8 mouse cellular contexts compared by ENCODE assay signal in the genomic region with DNA sequence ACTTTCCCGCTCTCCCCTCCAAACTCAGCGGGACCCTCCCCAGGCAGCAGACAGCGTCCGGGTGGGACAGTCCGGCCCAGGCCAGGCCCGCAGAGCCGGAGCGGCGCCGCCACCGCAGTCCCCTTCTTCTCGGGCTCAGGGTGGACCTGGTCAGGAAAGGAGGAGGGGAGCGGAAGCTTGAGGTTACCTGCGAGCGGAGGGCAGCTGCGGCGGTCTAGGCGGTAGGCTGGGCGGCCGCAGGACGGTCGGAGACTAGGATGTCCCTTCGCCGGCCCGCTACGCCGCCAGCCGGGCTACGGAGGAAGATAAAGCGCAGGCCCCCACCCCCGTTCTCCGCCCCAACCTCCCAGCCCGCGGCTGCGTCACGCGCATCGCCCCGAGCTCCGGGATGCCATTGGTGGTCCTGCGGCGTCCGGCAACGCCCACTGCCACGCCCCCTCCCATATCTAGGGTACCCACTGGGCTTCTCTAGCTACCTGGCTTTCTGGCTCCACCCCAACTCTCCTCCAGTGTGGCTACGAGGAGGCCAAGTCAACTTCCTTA. TPM values are rescaled to one million over a fixed set of nuclear protein-coding genes. Genes with fewer than 3 reads are reported as not detected.
DNase-seq lines count a peak whose midpoint lies in the region; ATAC-seq lines count a peak whose summit lies in the region.

A gene (minus strand): TSS at position 371 of the 543 bp plus-strand sequence.

- intact Hi-C loops in left cerebral cortex, postnatal 14 days (cut with DNase I) = loop anchor here (2.0 kb wide), 1 partner anchor 53 kb away; a partner anchor contains a TSS

- H3K4me1 ChIP-seq in intestine, embryonic 14.5 days (replicated peaks; ENCODE audit: control insufficient read depth, insufficient read depth, low read length) = peaks cover 18% of the 10 kb centered on the region

- ATAC-seq in intestine, embryonic 14.5 days (replicated peaks; ENCODE audit: low FRiP score, low TSS enrichment, low read depth) = peak; percentile 94

- H3K4me3 ChIP-seq in intestine, embryonic 14.5 days (ENCODE audit: low read depth, low read length) = peak within 1 kb of the TSS; percentile 73

- H3K9ac ChIP-seq in intestine, embryonic 14.5 days (ENCODE audit: low read length) = peak within 1 kb of the TSS; percentile 74

- H3K4me2 ChIP-seq in intestine, embryonic 14.5 days (ENCODE audit: low read length) = peak within 1 kb of the TSS; percentile 59

- H3K27ac ChIP-seq in intestine, embryonic 14.5 days (ENCODE audit: low read depth) = peak within 1 kb of the TSS; percentile 63

- H3K36me3 ChIP-seq in intestine, embryonic 14.5 days (ENCODE audit: control insufficient read depth, insufficient read depth, low read length) = no peaks in the 10 kb centered on the region

- no peaks in the 10 kb centered on the region for H3K9me3 ChIP-seq in intestine, embryonic 14.5 days (ENCODE audit: control insufficient read depth, low read length)

- WGBS in intestine, embryonic 14.5 days = under 1% methylated on average over 38 of the region's 46 CpGs

- no peaks in the 10 kb centered on the region for H3K27me3 ChIP-seq in intestine, embryonic 14.5 days (replicated peaks; ENCODE audit: control insufficient read depth, insufficient read depth, low read length)

- DNase-seq in adipocyte (ENCODE audit: low spot score) = peak; percentile 64
- DNase-seq in embryo, embryonic 10.5 days (ENCODE audit: low spot score) = peak; percentile 94
- DNase-seq in gastrocnemius, postnatal 25 days = peak; percentile 89
- peak; percentile 93 for DNase-seq in intestine, embryonic 14.5 days (ENCODE audit: low spot score)
- DNase-seq in left cerebral cortex, postnatal 14 days (ENCODE audit: low spot score in 2 of 2) = peak; percentile 65 to 86
- DNase-seq in mesoderm, embryonic 11.5 days (ENCODE audit: low read depth, low spot score) = peak; percentile 93
- peak; percentile 82 to 87 for DNase-seq in right cerebral cortex, postnatal 36 days (ENCODE audit: low spot score in 2 of 2)
- peak; percentile 96 for DNase-seq in yolk sac, embryonic 10.5 days (ENCODE audit: low spot score)

RNA-seq across cellular contexts. Expression of the gene that starts here (rescaled TPM):
- total RNA-seq in gastrocnemius, postnatal 25 days (2021) = 1 to 10 TPM; 6.5 TPM
- polyA plus RNA-seq in intestine, embryonic 14.5 days (2014; fragmentation: Nextera tagmentation; extraction: Ambion mirVana) = 62.7 and 64.0 TPM in 2 replicates
- total RNA-seq in left cerebral cortex, postnatal 14 days (2021) = 10 to 100 TPM; 32.9 to 36.7 TPM

Comparison
In these comparisons a context has a peak if more than half of its experiments do, and no peak if none do; other contexts are left out.
1. Peak in every context shown above with its lines: DNase-seq, ATAC-seq, H3K4me3 ChIP-seq and H3K27ac ChIP-seq.
2. RNA of the gene that starts here (total RNA-seq): 32.9 to 36.7 TPM in left cerebral cortex, postnatal 14 days; 6.5 TPM in gastrocnemius, postnatal 25 days; every median in the first group is over 4 times any median in the second.